Mouse (Mus musculus) C2C12 (cell line): ENCODE results near the gene Ccl26.

Experiments used
- CEBPB ChIP-seq: IDR thresholded peaks from one replicate; pipeline ENCODE4 v1.6.1; 2011; ENCODE audit warnings: low read depth, mild to moderate bottlenecking, control low read depth, moderate library complexity
- CTCF ChIP-seq: IDR thresholded peaks from one replicate; pipeline ENCODE4 v1.5.1; 2011; ENCODE audit not compliant: control insufficient read depth, insufficient read depth, insufficient read length
- MAX ChIP-seq: IDR thresholded peaks from one replicate; pipeline ENCODE4 v1.6.1; 2011; ENCODE audit warnings: mild to moderate bottlenecking, control low read depth
- MYOD1 ChIP-seq: IDR thresholded peaks from one replicate; pipeline ENCODE4 v1.6.1; 2011; ENCODE audit warnings: low read depth; ENCODE audit not compliant: control insufficient read depth, insufficient read length
- MYOG ChIP-seq: IDR thresholded peaks from one replicate; pipeline ENCODE4 v1.6.1; 2011; ENCODE audit not compliant: control insufficient read depth, insufficient read length; ENCODE audit errors: extremely low read depth
- USF1 ChIP-seq: IDR thresholded peaks from one replicate; pipeline ENCODE4 v1.6.1; 2011; ENCODE audit warnings: low read depth, mild to moderate bottlenecking, control low read depth, moderate library complexity

DNA sequence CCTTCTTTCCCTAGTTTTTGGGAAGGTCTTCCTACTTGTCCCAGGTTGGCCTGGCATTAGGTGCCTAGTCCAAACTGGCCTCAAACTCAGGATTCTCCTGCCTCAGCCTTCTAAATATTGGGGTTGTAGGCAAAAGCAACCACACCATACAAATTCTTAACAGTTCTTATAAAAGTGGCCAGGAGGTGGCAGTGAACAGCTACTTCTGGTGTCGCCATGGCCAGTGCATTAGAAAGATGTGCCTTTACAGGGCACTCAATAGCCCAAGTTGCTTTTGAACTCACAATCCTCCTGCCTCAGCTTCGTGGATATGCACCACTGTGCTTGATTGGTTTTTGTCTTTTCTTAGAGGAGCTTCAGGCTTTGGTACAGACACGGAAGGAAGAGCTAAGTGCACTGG is 12.5 kb downstream of the Ccl26 start:
- TF ChIP-seq CEBPB = no peak
- no peak for TF ChIP-seq USF1
- peak; percentile 18 for TF ChIP-seq CTCF
- TF ChIP-seq MYOD1 = no peak
- no peak for TF ChIP-seq MAX
- TF ChIP-seq MYOG = no peak
